Mouse (Mus musculus) adrenal gland, postnatal 14 days (tissue): ENCODE results near the gene Ccdc130. TPM values are rescaled to one million over a fixed set of nuclear protein-coding genes. Genes with fewer than 3 reads are reported as not detected.

Source experiments
- microRNA-seq, 2 experiments: library from miRNA; unstranded; fragments of <30 nt; microRNA quantifications; one replicate each; pipeline ENCODE4 v1.2.0; 2021
- total RNA-seq: library from RNA; stranded (reverse); gene quantifications from 2 replicates; pipeline ENCODE4 v1.2.3, GENCODE M21; 2021

Gene Ccdc130
- total RNA-seq, 1 experiment from 2014 or later = 17.5 TPM

Small RNA genes lying within 50 kb of the gene (microRNA-seq; reads per million reads assigned to microRNA genes)
- gene Mir23a (34,644 to 36,617 reads per million in 2 experiments), gene Mir24-2 (0 reads per million in 2 experiments), gene Mir27a (718 to 1,351 reads per million in 2 experiments), gene Mir3074-2 (0 reads per million in 2 experiments)

Other genes with a start within 250 kb of the Ccdc130 start
- 0.38 and 0.52 TPM in 2 replicates for gene Palm3, start 248.9 kb downstream of the Ccdc130 start, total RNA-seq
- 2.3 and 12.2 TPM in 2 replicates for gene Il27ra, start 227.8 kb downstream of the Ccdc130 start, total RNA-seq
- gene Rln3, start 225.4 kb downstream of the Ccdc130 start, total RNA-seq = 0.64 TPM in 1 of 2 replicates, not detected in the other
- gene Gm10643, start 205.2 kb downstream of the Ccdc130 start, total RNA-seq = 2.9 and 3.0 TPM in 2 replicates
- 15.2 and 17.3 TPM in 2 replicates for gene Rfx1, start 203.5 kb downstream of the Ccdc130 start, total RNA-seq
- 16.5 and 21.0 TPM in 2 replicates for gene Dcaf15, start 165.6 kb downstream of the Ccdc130 start, total RNA-seq
- gene Podnl1, start 144.4 kb downstream of the Ccdc130 start, total RNA-seq = 0.44 and 1.1 TPM in 2 replicates
- 23.8 and 31.0 TPM in 2 replicates for gene Cc2d1a, start 122.4 kb downstream of the Ccdc130 start, total RNA-seq
- 0.49 and 0.82 TPM in 2 replicates for gene 4930432K21Rik, start 122.4 kb downstream of the Ccdc130 start, total RNA-seq
- gene Nanos3, start 85.2 kb downstream of the Ccdc130 start, total RNA-seq = 0.67 and 1.2 TPM in 2 replicates
- 32.3 and 39.5 TPM in 2 replicates for gene Zswim4, start 33.3 kb downstream of the Ccdc130 start, total RNA-seq
- gene D8Ertd738e, start 20.7 kb downstream of the Ccdc130 start, total RNA-seq = 251 and 255 TPM in 2 replicates
- gene Mri1, start 13.1 kb downstream of the Ccdc130 start, total RNA-seq = 25.0 and 35.5 TPM in 2 replicates
- 4.5 and 10.4 TPM in 2 replicates for gene Cacna1a, start 118.1 kb upstream of the Ccdc130 start, total RNA-seq